Mouse (Mus musculus) adrenal gland, adult 2 months (tissue): ENCODE measurements around the gene Dpp6. TPM values are rescaled to one million over a fixed set of nuclear protein-coding genes. Genes with fewer than 3 reads are reported as not detected.

Experiments used
- DNase-seq: peaks from one replicate; pipeline ENCODE4 v3.0.0; 2021
- polyA plus RNA-seq: library from polyadenylated mRNA; depleted of rRNA; stranded (reverse); fragments of >200 nt; gene quantifications from 2 replicates; pipeline ENCODE4 v1.2.3, GENCODE M21; 2012
- total RNA-seq, 2 experiments: library from RNA; stranded (reverse); gene quantifications; 2 replicates each; pipeline ENCODE4 v1.2.3; 2021

Gene Dpp6
- total and polyA plus RNA-seq, 3 experiments = 1.8 to 9.2 (median 7.4) TPM

GRCm38 (mm10) chr5:27200581-27201341 is 383.8 kb downstream of the Dpp6 start:
- no peak for DNase-seq

GRCm38 (mm10) chr5:27203131-27203530 is 386.1 kb downstream of the Dpp6 start:
- DNase-seq = no peak

- DNase-seq = peak; percentile 10
These were observed 387.7 kb downstream of the Dpp6 start for GRCm38 (mm10) chr5:27204721-27205120.

- DNase-seq = no peak
These were observed 388.8 kb downstream of the Dpp6 start for GRCm38 (mm10) chr5:27205754-27206153.

- DNase-seq = no peak
These were observed 389.2 kb downstream of the Dpp6 start for GRCm38 (mm10) chr5:27206213-27206612.

- no peak for DNase-seq
These were observed 403.1 kb downstream of the Dpp6 start for GRCm38 (mm10) chr5:27220116-27220515.

- DNase-seq = no peak
These were observed 425.1 kb downstream of the Dpp6 start for GRCm38 (mm10) chr5:27242078-27242477.

GRCm38 (mm10) chr5:27243226-27243625 is 426.2 kb downstream of the Dpp6 start:
- DNase-seq = no peak

- no peak for DNase-seq
These were observed 430.8 kb downstream of the Dpp6 start for GRCm38 (mm10) chr5:27247793-27248192.

- DNase-seq = no peak
These were observed 431.7 kb downstream of the Dpp6 start for GRCm38 (mm10) chr5:27248685-27249084.

- DNase-seq = peak; percentile 17
These were observed 432.9 kb downstream of the Dpp6 start for GRCm38 (mm10) chr5:27249951-27250350.

GRCm38 (mm10) chr5:27250906-27251305 is 433.9 kb downstream of the Dpp6 start:
- DNase-seq = peak; percentile 84

GRCm38 (mm10) chr5:27251361-27251760 is 434.4 kb downstream of the Dpp6 start:
- DNase-seq = peak; percentile 29

- DNase-seq = peak; percentile 36
These were observed 438.2 kb downstream of the Dpp6 start for GRCm38 (mm10) chr5:27255247-27255646.

GRCm38 (mm10) chr5:27258636-27259035 is 441.6 kb downstream of the Dpp6 start:
- DNase-seq = no peak

- no peak for DNase-seq
These were observed 445.0 kb downstream of the Dpp6 start for GRCm38 (mm10) chr5:27261746-27262727.

GRCm38 (mm10) chr5:27262751-27263150 is 445.7 kb downstream of the Dpp6 start:
- DNase-seq = no peak

GRCm38 (mm10) chr5:27265281-27265680 is 448.3 kb downstream of the Dpp6 start:
- DNase-seq = no peak

- no peak for DNase-seq
These were observed 454.3 kb downstream of the Dpp6 start for GRCm38 (mm10) chr5:27271336-27271735.

- DNase-seq = no peak
These were observed 457.9 kb downstream of the Dpp6 start for GRCm38 (mm10) chr5:27274781-27275395.

- DNase-seq = no peak
These were observed 458.9 kb downstream of the Dpp6 start for GRCm38 (mm10) chr5:27275871-27276270.

GRCm38 (mm10) chr5:27278120-27278645 is 461.2 kb downstream of the Dpp6 start:
- DNase-seq = no peak
